Mouse (Mus musculus): ENCODE measurements around the gene Suz12. TPM values are rescaled to one million over a fixed set of nuclear protein-coding genes. Genes with fewer than 3 reads are reported as not detected.
A peak's percentile ranks its signal among the peaks of the same experiment; 100 is the strongest.

The Suz12 gene
- polyA plus RNA-seq, 1 experiment: 3.6 TPM

- no peak overlapping the region for H3K4me3 ChIP-seq (ENCODE audit: extremely low read depth, insufficient read depth, insufficient read length)
- no peak for DNase-seq (ENCODE audit: low read depth in 1 of 2, low spot score in 2 of 2)
- TF ChIP-seq CTCF (IDR thresholded peaks at IDR 0.05; ENCODE audit: extremely low read depth, insufficient read depth, insufficient read length, insufficient replicate concordance) (no peak), POLR2A (IDR thresholded peaks at IDR 0.05; ENCODE audit: low read depth, low read length) (no peak)
- 86% methylated on average over 2 of the region's 2 CpGs for WGBS
- H3K27ac ChIP-seq (ENCODE audit: insufficient read depth, low read length): peak overlapping the region; percentile 74
- H3K4me1 ChIP-seq (ENCODE audit: control insufficient read depth, insufficient read depth, insufficient read length): peaks cover 32% of the 10 kb centered on the region
- H3K27me3 ChIP-seq (ENCODE audit: control insufficient read depth, insufficient read depth, low read length): no peaks in the 10 kb centered on the region
- H3K36me3 ChIP-seq (ENCODE audit: control insufficient read depth, insufficient read depth, low read length): peaks cover 7% of the 10 kb centered on the region
These were observed 78.1 kb downstream of the Suz12 start for GRCm38 (mm10) chr11:80071039-80071438.

- Histone ChIP-seq H3K36me3 (ENCODE audit: control insufficient read depth, insufficient read depth, low read length) (peaks cover 7% of the 10 kb centered on the region), H3K27ac (ENCODE audit: insufficient read depth, low read length) (peak overlapping the region; percentile 99), H3K4me1 (ENCODE audit: control insufficient read depth, insufficient read depth, insufficient read length) (peaks cover 32% of the 10 kb centered on the region), H3K27me3 (ENCODE audit: control insufficient read depth, insufficient read depth, low read length) (no peaks in the 10 kb centered on the region), H3K4me3 (ENCODE audit: extremely low read depth, insufficient read depth, insufficient read length) (no peak overlapping the region; the same call in 1 of the 2 replicates)
- TF ChIP-seq POLR2A (IDR thresholded peaks at IDR 0.05; ENCODE audit: low read depth, low read length) (no peak), CTCF (IDR thresholded peaks at IDR 0.05; ENCODE audit: extremely low read depth, insufficient read depth, insufficient read length, insufficient replicate concordance) (no peak)
- WGBS: 4% methylated on average over 3 of the region's 3 CpGs
- DNase-seq (ENCODE audit: low read depth in 1 of 2, low spot score in 2 of 2): peak in 1 of 2 experiments; percentile 39
These were observed 79.5 kb downstream of the Suz12 start for GRCm38 (mm10) chr11:80072365-80072764.

GRCm38 (mm10) chr11:80075608-80076277, 82.8 kb downstream of the Suz12 start:
- Histone ChIP-seq H3K27me3 (ENCODE audit: control insufficient read depth, insufficient read depth, low read length) (no peaks in the 10 kb centered on the region), H3K4me1 (ENCODE audit: control insufficient read depth, insufficient read depth, insufficient read length) (peaks cover 27% of the 10 kb centered on the region), H3K27ac (ENCODE audit: insufficient read depth, low read length) (peak overlapping the region; percentile 93), H3K36me3 (ENCODE audit: control insufficient read depth, insufficient read depth, low read length) (peaks cover 12% of the 10 kb centered on the region), H3K4me3 (ENCODE audit: extremely low read depth, insufficient read depth, insufficient read length) (no peak overlapping the region)
- TF ChIP-seq POLR2A (IDR thresholded peaks at IDR 0.05; ENCODE audit: low read depth, low read length): no peak
- no peak for TF ChIP-seq CTCF (IDR thresholded peaks at IDR 0.05; ENCODE audit: extremely low read depth, insufficient read depth, insufficient read length, insufficient replicate concordance)
- 26% methylated on average over 5 of the region's 5 CpGs for WGBS
- DNase-seq (ENCODE audit: low read depth in 1 of 2, low spot score in 2 of 2): peak in 1 of 2 experiments; percentile 39

GRCm38 (mm10) chr11:80077784-80078545, 85.1 kb downstream of the Suz12 start:
- TF ChIP-seq CTCF (IDR thresholded peaks at IDR 0.05; ENCODE audit: extremely low read depth, insufficient read depth, insufficient read length, insufficient replicate concordance): no peak
- no peak for TF ChIP-seq POLR2A (IDR thresholded peaks at IDR 0.05; ENCODE audit: low read depth, low read length)
- Histone ChIP-seq H3K4me1 (ENCODE audit: control insufficient read depth, insufficient read depth, insufficient read length) (peaks cover 18% of the 10 kb centered on the region), H3K27ac (ENCODE audit: insufficient read depth, low read length) (peak overlapping the region; percentile 54), H3K27me3 (ENCODE audit: control insufficient read depth, insufficient read depth, low read length) (no peaks in the 10 kb centered on the region), H3K4me3 (ENCODE audit: extremely low read depth, insufficient read depth, insufficient read length) (peak overlapping the region; percentile 39), H3K36me3 (ENCODE audit: control insufficient read depth, insufficient read depth, low read length) (peaks cover 12% of the 10 kb centered on the region)
- no peak for DNase-seq (ENCODE audit: low read depth in 1 of 2, low spot score in 2 of 2)
- WGBS: 24% methylated on average over 14 of the region's 14 CpGs

- WGBS: 6% methylated on average over 1 of the region's 1 CpGs
- TF ChIP-seq POLR2A (IDR thresholded peaks at IDR 0.05; ENCODE audit: low read depth, low read length): no peak
- H3K27me3 ChIP-seq (ENCODE audit: control insufficient read depth, insufficient read depth, low read length): no peaks in the 10 kb centered on the region
- H3K36me3 ChIP-seq (ENCODE audit: control insufficient read depth, insufficient read depth, low read length): peaks cover 10% of the 10 kb centered on the region
- DNase-seq (ENCODE audit: low read depth in 1 of 2, low spot score in 2 of 2): no peak
- peaks cover 13% of the 10 kb centered on the region for H3K4me1 ChIP-seq (ENCODE audit: control insufficient read depth, insufficient read depth, insufficient read length)
- peak overlapping the region; percentile 79 for H3K27ac ChIP-seq (ENCODE audit: insufficient read depth, low read length)
- peak overlapping the region; percentile 24 for H3K4me3 ChIP-seq (ENCODE audit: extremely low read depth, insufficient read depth, insufficient read length)
These were observed 85.9 kb downstream of the Suz12 start for GRCm38 (mm10) chr11:80078831-80079230.

- Histone ChIP-seq H3K27ac (ENCODE audit: insufficient read depth, low read length) (peak overlapping the region; percentile 97; the same call in 1 of the 2 replicates), H3K4me1 (ENCODE audit: control insufficient read depth, insufficient read depth, insufficient read length) (peaks cover 7% of the 10 kb centered on the region), H3K4me3 (ENCODE audit: extremely low read depth, insufficient read depth, insufficient read length) (peak overlapping the region; percentile 92), H3K36me3 (ENCODE audit: control insufficient read depth, insufficient read depth, low read length) (peaks cover 5% of the 10 kb centered on the region), H3K27me3 (ENCODE audit: control insufficient read depth, insufficient read depth, low read length) (no peaks in the 10 kb centered on the region)
- 8% methylated on average over 6 of the region's 6 CpGs for WGBS
- TF ChIP-seq CTCF (IDR thresholded peaks at IDR 0.05; ENCODE audit: extremely low read depth, insufficient read depth, insufficient read length, insufficient replicate concordance) (no peak), POLR2A (IDR thresholded peaks at IDR 0.05; ENCODE audit: low read depth, low read length) (no peak)
- no peak for DNase-seq (ENCODE audit: low read depth in 1 of 2, low spot score in 2 of 2)
These were observed 86.8 kb downstream of the Suz12 start for GRCm38 (mm10) chr11:80079751-80080150.

All from spleen, adult 2 months (tissue).